Mouse (Mus musculus) lung, embryonic 14.5 days (tissue): ENCODE measurements around the gene Arfgef2. TPM values are rescaled to one million over a fixed set of nuclear protein-coding genes. Genes with fewer than 3 reads are reported as not detected.
A peak's percentile ranks its signal among the peaks of the same experiment; 100 is the strongest.

Experiments used
- ATAC-seq: fragments of 200-750 bp; cut with Nextera tagmentation; 2 replicates; pipeline ENCODE4 v1.8.0; 2017; ENCODE audit warnings: mild to moderate bottlenecking, moderate TSS enrichment, moderate library complexity; ENCODE audit not compliant: insufficient read depth
- DNase-seq: peaks from one replicate; pipeline ENCODE4 v3.0.0-alpha.2; 2015
- H3K27ac ChIP-seq: fragments of 300-500 bp; sonication (generic); 2 replicates; pipeline ENCODE4 v1.5.1; 2014; ENCODE audit warnings: low read depth, mild to moderate bottlenecking, moderate library complexity
- H3K27me3 ChIP-seq: fragments of 300-500 bp; sonication (generic); 2 replicates; pipeline ENCODE4 v1.6.1; 2014; ENCODE audit warnings: low read length, control low read depth; ENCODE audit not compliant: insufficient read depth
- H3K36me3 ChIP-seq: fragments of 300-500 bp; sonication (generic); 2 replicates; pipeline ENCODE4 v1.6.1; 2014; ENCODE audit warnings: control low read depth; ENCODE audit not compliant: insufficient read depth
- H3K4me1 ChIP-seq: fragments of 300-500 bp; sonication (generic); 2 replicates; pipeline ENCODE4 v1.6.1; 2014; ENCODE audit warnings: antibody characterized with exemption, control low read depth; ENCODE audit not compliant: insufficient read depth
- H3K4me2 ChIP-seq: fragments of 300-500 bp; sonication (generic); 2 replicates; pipeline ENCODE4 v1.6.1; 2014; ENCODE audit warnings: mild to moderate bottlenecking
- H3K4me3 ChIP-seq: fragments of 300-500 bp; sonication (generic); 2 replicates; pipeline ENCODE4 v1.5.1; 2014; ENCODE audit warnings: low read depth, low read length
- H3K9ac ChIP-seq: fragments of 300-500 bp; sonication (generic); 2 replicates; pipeline ENCODE4 v1.6.1; 2014
- H3K9me3 ChIP-seq: fragments of 300-500 bp; sonication (generic); 2 replicates; pipeline ENCODE4 v1.6.1; 2016; ENCODE audit warnings: low read depth, low read length, control low read depth
- CTCF ChIP-seq: IDR thresholded peaks from 2 replicates; pipeline ENCODE4 v1.5.1; 2016; ENCODE audit warnings: antibody characterized with exemption, low read depth
- WGBS: fragments of 180-500 bp; shearing (Covaris S2); extraction: QIAGEN DNeasy Blood & Tissue Kit; methylation state at CpG from one replicate; pipeline ENCODE4 v1.1.7; 2014; 5-methylcytosine and 5-hydroxymethylcytosine counted together
- polyA plus RNA-seq: library from polyadenylated mRNA; unstranded; fragments of >200 nt; fragmentation: Nextera tagmentation; extraction: Ambion mirVana; gene quantifications from 2 replicates; pipeline ENCODE4 v1.2.1, GENCODE M21; 2014

The Arfgef2 gene
- polyA plus RNA-seq, 1 experiment from 2014 or later = 6.9 TPM

DNA sequence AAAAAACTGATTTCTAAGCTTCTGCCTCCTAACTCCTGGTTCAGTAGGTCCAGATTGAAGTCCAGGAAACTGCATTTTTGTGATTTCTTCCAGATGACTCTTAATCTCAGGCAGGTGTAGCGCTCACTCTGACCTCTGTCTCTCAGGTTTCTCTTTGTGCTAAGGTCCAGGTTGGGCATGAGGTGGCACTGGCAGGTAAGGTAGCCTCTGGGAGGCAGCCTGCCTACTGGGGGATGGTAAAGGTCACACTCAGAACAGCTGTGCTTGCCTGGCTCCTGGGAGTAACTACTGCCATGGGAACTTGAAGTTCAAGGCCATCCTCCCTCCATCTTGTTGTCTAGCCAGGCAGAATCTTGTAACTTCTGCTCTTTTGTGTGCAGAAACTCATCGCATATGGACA, 28.7 kb downstream of the Arfgef2 start:
- Histone ChIP-seq H3K27ac (no peak overlapping the region), H3K27me3 (no peaks in the 10 kb centered on the region), H3K4me3 (no peak overlapping the region), H3K9me3 (no peaks in the 10 kb centered on the region), H3K4me2 (no peak overlapping the region), H3K36me3 (peaks cover 12% of the 10 kb centered on the region), H3K4me1 (no peaks in the 10 kb centered on the region), H3K9ac (no peak overlapping the region)
- 88% methylated on average over 2 of the region's 2 CpGs for WGBS
- DNase-seq (no peak), ATAC-seq (no peak)
- no peak for TF ChIP-seq CTCF

DNA sequence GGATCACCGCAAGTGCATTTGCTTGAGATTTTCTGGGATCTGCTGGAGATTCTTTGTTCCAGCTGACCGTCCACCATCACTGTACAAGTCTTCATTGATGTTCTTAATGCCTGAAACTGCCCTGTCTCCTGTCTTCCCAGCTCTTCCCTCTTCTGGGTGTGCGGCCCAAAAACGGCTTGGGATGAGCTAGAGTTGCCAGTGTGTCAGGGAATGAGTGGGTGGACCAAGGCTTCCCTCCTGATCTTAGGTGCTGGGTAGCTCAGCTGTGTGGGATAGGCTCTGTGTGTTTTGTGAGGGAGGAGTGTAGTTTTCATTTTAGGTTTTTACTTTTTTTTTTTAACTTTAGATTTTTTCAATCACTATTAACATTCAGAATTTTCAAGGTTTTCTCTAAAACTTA, 29.4 kb downstream of the Arfgef2 start:
- Histone ChIP-seq H3K9me3 (no peaks in the 10 kb centered on the region), H3K4me2 (no peak overlapping the region), H3K36me3 (peaks cover 17% of the 10 kb centered on the region), H3K27me3 (no peaks in the 10 kb centered on the region), H3K27ac (no peak overlapping the region), H3K9ac (no peak overlapping the region), H3K4me3 (no peak overlapping the region), H3K4me1 (no peaks in the 10 kb centered on the region)
- no peak for TF ChIP-seq CTCF
- ATAC-seq (no peak), DNase-seq (no peak)
- WGBS = 87% methylated on average over 4 of the region's 4 CpGs

GRCm38 (mm10) chr2:166835581-166835980, 30.2 kb downstream of the Arfgef2 start:
- Histone ChIP-seq H3K9ac (no peak overlapping the region; the same call in 1 of the 2 replicates), H3K4me3 (no peak overlapping the region), H3K27ac (no peak overlapping the region), H3K9me3 (no peaks in the 10 kb centered on the region), H3K4me1 (no peaks in the 10 kb centered on the region), H3K4me2 (no peak overlapping the region), H3K36me3 (peaks cover 17% of the 10 kb centered on the region), H3K27me3 (no peaks in the 10 kb centered on the region)
- no peak for TF ChIP-seq CTCF
- WGBS = 59% methylated on average over 5 of the region's 5 CpGs
- no peak for ATAC-seq
- no peak for DNase-seq

GRCm38 (mm10) chr2:166841813-166842212, 36.4 kb downstream of the Arfgef2 start:
- H3K4me3 ChIP-seq = no peak overlapping the region
- H3K4me1 ChIP-seq = no peaks in the 10 kb centered on the region
- ATAC-seq = no peak
- H3K27ac ChIP-seq = no peak overlapping the region
- H3K9ac ChIP-seq = no peak overlapping the region
- no peak for DNase-seq
- no peak for TF ChIP-seq CTCF
- H3K36me3 ChIP-seq = peaks cover 12% of the 10 kb centered on the region; the same call in 1 of the 2 replicates
- WGBS = 79% methylated on average over 4 of the region's 4 CpGs
- no peaks in the 10 kb centered on the region for H3K9me3 ChIP-seq
- no peaks in the 10 kb centered on the region for H3K27me3 ChIP-seq
- H3K4me2 ChIP-seq = no peak overlapping the region

DNA sequence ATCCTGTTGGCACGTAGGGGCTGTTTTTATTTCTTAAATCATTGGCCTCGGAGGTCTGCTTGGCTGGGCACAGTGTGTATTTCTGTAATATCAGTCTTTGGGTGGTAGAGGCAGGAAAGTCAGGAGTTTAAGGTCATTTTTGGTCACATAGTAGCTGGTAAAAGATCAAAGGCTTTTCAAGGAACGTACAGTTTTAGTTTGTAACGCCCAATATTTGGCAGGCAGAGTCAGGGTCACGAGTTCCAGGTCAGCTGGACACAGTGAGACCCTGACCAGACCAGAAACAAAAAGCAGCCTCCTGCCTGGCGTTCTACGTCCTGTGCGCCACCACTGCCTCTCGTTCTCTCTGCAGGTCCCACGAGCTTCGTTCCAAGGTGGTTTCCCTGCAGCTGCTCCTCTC, 45.3 kb downstream of the Arfgef2 start:
- WGBS = 78% methylated on average over 11 of the region's 11 CpGs
- DNase-seq (no peak), ATAC-seq (no peak)
- no peak overlapping the region for H3K27ac ChIP-seq
- H3K36me3 ChIP-seq = peaks cover 51% of the 10 kb centered on the region; the same call in 1 of the 2 replicates
- H3K4me2 ChIP-seq = no peak overlapping the region
- H3K27me3 ChIP-seq = no peaks in the 10 kb centered on the region
- no peak for TF ChIP-seq CTCF
- no peaks in the 10 kb centered on the region for H3K9me3 ChIP-seq
- H3K4me3 ChIP-seq = no peak overlapping the region
- H3K9ac ChIP-seq = no peak overlapping the region
- no peaks in the 10 kb centered on the region for H3K4me1 ChIP-seq

- H3K27me3 ChIP-seq = no peaks in the 10 kb centered on the region
- DNase-seq (no peak), ATAC-seq (no peak)
- TF ChIP-seq CTCF = peak; percentile 50
- H3K4me3 ChIP-seq = no peak overlapping the region
- H3K27ac ChIP-seq = no peak overlapping the region
- H3K9me3 ChIP-seq = no peaks in the 10 kb centered on the region
- 93% methylated on average over 7 of the region's 7 CpGs for WGBS
- no peak overlapping the region for H3K4me2 ChIP-seq
- H3K9ac ChIP-seq = no peak overlapping the region
- no peaks in the 10 kb centered on the region for H3K4me1 ChIP-seq
- peaks cover 63% of the 10 kb centered on the region for H3K36me3 ChIP-seq
Measured at GRCm38 (mm10) chr2:166852270-166852669, 46.9 kb downstream of the Arfgef2 start.

DNA sequence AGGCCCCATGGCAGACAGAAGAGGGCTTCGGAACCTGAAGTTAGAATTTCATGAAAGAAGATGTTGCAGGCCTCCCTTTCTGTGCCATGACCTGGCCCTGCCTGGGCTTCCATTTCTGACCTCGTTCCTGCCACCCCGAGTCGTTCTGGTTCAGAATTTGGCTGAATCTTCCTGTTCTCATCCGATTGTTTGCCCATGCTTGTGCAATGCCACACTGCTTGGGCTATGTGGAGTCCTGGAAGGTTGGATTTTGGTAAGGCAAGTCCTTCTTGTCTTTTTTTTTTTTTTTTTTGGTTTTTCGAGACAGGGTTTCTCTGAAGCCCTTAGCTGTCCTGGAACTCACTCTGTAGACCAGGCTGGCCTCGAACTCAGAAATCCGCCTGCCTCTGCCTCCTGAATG, 50.4 kb downstream of the Arfgef2 start:
- no peaks in the 10 kb centered on the region for H3K9me3 ChIP-seq
- DNase-seq (no peak), ATAC-seq (no peak)
- no peak for TF ChIP-seq CTCF
- no peak overlapping the region for H3K27ac ChIP-seq
- H3K4me1 ChIP-seq = no peaks in the 10 kb centered on the region
- WGBS = 91% methylated on average over 8 of the region's 8 CpGs
- no peak overlapping the region for H3K4me2 ChIP-seq
- H3K9ac ChIP-seq = no peak overlapping the region
- no peak overlapping the region for H3K4me3 ChIP-seq
- no peaks in the 10 kb centered on the region for H3K27me3 ChIP-seq
- H3K36me3 ChIP-seq = peaks cover 74% of the 10 kb centered on the region

DNA sequence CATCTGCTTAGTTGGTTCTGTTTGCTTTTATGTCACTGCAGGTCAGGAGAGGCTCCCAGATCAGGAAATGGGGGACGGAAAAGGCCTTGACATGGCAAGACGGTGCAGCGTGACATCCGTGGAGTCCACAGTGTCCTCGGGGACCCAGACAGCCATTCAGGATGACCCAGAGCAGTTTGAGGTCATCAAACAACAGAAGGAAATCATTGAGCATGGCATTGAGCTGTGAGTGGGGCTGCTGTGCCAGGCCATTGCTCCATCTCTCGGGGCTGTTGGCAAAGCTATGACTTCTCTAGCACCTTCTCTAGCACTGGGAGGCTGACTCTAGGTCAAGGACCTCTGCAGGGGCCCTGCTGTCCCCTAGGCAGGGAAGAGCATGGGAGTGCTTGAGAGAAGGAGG, 51.0 kb downstream of the Arfgef2 start:
- no peak overlapping the region for H3K4me3 ChIP-seq
- no peaks in the 10 kb centered on the region for H3K27me3 ChIP-seq
- H3K9ac ChIP-seq = no peak overlapping the region
- TF ChIP-seq CTCF = no peak
- no peak overlapping the region for H3K27ac ChIP-seq
- H3K36me3 ChIP-seq = peaks cover 74% of the 10 kb centered on the region
- DNase-seq (no peak), ATAC-seq (no peak)
- WGBS = 83% methylated on average over 6 of the region's 6 CpGs
- H3K4me2 ChIP-seq = no peak overlapping the region
- H3K9me3 ChIP-seq = no peaks in the 10 kb centered on the region
- no peaks in the 10 kb centered on the region for H3K4me1 ChIP-seq
